Mouse (Mus musculus): Measurements from ENCODE around the gene Foxred2.

Foxred2 gene

DNA sequence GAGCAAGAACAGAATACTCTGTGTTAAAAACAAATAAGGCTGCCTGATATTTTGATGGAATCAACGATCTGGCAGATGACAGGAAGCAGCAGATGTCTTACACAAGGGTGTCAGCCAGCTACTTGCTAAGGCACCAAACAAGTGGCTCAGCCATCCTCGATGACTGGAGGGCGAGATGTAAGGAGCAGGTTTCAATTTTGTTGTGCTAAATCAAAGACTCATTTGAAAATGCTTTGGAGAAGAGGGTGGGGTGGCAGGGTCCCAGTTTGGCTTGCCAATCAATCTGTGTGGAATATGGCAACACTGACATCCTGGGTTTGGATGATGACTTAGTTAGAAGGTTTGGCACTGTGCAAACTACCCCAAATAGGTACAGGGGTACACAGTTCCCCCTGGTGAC is 15.0 kb downstream of the Foxred2 start:
- no peak for DNase-seq

DNA sequence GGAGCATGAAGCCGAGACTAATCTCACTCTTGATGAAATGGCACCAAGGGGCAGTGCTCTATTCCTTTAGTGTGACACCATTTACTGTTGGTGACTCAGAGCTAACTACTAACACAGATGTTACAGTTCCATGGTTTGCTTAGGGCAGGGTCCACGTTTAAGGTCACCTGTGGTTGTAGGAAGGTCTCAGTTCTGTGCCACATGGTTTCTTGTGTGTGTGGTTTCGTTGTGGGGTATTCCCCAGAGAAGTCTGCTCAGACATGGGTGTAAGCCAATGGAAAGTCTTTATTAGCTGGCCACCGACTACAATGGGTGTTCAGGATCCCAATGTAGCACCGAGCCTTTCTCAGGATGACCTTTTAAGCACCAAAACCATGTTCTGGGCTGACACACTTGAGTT is 18.0 kb downstream of the Foxred2 start:
- no peak for DNase-seq

DNA sequence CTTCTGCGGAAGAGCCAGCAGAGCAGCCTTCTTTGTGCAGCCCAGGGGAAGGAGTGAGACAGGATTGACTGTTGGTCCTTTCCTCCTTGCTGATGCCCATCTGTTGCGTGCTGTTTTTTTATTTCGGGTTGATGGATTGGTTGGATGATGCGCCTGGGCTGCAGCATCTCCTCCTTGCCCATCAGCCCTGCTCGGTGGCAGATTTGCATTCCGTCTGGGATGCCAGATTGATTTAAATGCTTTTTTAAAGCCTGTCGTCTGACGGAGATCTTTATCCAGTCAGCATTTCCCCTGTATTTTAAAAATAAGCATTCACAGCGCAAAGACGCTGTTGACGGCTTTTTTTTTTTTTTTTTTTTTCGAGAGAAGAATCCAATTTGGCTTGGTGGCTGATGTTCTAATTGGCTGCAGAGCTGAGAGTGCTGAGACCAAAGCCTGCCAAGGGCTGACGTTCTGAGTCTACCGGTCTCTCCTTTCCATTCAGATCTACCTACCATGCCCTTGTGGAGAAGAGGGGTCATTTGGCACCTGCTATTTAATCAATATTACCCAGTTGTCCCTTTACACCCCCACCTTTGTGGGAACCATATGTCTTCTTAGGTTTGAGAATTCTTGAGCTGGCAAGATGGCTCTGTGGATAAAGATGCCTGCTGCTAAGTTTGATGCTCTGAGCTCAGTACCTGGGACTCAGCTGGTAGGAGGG is 20.7 kb downstream of the Foxred2 start:
- peak; percentile 52 for DNase-seq

DNA sequence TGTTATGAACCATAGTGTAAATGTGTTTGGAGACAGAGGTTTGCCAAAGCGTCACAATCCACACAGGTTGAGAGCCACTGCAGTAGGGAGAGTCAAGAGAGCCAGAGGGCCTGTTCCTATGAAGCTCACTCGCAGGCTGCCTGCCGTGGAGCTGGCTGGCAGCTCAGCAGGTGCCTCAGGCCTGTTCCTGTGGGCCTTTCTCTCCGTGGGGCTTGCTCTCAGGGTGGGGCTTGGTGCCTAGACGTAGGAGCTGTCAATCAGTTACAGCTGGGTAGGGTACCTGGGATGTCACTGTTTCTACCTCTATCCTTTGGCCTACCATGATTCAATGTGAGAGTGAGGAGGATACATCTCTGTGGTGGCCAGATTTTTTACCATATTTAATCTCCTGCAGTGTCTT is 21.6 kb downstream of the Foxred2 start:
- no peak for DNase-seq

DNA sequence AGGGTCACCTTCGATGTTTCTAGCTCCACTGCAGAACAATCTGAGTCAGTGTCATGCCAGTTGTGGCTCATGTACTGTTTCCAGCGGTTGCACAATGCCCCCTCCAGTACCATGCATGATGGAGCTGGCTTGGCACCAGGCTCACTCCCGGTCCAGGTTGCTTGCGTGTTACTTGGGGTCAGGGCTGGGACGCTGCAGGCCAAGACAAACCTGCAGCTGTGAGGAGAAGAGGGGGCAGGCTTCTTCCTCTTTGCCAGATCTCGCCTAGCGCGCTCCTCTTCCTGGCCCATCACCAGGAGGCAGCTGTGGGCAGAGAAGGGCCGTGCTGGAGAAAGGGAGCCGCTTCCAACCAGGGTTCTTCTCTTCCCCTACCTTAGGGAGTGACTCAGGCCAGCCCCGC is 22.2 kb downstream of the Foxred2 start:
- no peak for DNase-seq

DNA sequence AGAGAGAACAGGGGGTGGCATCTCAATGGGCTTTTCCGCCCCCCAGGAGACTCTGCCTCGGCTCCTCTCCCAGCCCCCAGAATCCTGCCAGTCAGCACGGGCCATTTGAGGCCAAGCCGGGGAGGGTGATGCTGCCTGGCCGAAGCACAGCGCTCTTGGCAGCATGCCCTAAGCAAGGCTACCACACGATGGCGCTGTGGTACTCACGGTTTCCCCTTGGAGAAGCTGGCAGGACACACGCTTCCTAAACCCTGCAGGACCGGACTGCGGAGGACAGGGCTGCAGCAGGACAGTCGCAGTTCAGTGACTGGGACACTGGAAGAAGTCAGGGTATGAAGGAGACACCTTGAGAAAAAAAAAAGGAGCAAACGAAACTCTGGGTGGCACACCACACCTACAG is 22.8 kb downstream of the Foxred2 start:
- peak; percentile 97 for DNase-seq

DNA sequence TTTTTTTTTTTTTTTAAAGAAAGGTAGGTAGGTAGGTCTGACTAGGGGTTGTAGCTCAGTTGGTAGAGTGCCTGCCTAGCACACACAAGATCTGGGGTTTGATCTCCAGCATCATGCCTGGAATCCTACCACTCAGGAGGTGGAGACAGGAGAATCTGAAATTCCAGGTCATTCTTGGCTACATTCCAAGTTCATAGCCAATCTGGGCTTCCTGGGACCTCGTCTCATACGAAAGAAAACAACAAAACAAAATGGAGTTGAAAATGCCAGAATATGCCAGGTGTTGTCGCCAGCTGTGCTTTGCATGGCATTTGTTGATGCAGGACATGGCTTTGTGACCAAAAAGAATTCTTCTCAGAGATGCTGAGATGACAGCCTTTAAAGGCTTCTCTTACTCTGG is 23.3 kb downstream of the Foxred2 start:
- DNase-seq: no peak

DNA sequence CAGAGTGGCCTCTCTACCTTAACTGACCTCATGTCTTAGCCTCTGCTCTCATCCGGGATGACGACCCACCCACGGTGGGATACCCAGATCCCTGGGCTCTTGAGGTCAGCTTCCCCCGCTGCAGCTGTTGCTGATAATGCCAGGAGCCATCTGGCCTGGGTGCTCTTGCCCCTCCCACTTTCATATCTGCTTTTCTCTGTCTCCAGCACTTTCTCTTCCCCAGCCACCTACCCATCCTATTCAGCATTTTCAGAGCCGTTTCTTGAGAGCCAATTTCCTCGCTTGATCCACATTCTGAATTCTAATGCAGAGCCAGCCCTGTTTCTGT is 24.9 kb downstream of the Foxred2 start:
- no peak for DNase-seq

DNA sequence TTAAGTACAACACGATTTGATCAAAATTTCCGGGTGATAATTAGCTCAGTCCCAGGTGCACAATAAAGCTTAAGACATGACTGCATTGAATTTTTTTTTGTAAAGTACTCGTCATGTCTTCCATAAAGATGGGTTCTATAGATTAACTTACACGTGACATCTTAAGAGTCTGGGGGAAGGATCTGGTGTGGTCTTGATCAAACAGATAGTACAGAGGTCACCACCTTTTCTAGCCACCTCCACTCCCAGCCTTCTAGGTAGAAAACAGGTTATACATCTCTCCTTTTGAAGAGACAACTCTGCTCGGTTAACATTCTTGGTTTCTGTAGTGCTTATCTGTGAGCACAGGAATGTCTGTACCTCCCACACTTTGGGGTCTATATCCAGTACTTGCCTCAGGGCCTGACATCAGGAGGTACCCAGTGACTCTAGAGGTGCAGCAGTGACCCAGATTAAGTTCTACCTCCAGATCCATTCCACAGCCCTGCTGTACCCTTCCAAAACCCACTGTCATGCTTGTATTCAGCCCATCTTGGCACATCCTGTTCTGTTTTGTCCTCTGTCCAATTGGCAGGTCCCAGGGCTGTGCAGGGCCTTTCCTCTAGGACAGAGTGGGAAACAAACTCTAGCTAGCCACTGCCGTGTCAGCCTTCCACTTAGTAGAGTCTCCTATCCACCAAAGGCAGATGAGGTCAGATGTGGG is 25.4 kb downstream of the Foxred2 start:
- no peak for DNase-seq

DNA sequence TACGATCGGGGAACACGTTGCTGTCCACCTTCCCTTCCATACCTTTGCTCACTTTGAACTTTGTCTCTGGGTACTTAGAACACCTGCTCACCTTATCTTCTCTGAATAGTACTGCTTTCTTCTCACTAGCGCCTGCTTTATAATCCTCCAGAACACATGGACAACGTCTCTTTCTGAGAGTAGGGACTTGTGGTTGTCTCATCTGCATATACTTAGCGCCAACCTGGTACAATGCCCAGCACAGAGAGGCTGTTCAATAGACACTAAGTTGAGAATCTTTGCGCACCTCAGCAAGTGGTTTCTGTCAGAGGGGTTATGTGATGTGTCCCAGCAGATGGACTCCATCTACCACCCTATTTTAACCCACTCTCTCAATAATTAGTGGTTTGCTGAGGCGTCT is 26.7 kb downstream of the Foxred2 start:
- no peak for DNase-seq

DNA sequence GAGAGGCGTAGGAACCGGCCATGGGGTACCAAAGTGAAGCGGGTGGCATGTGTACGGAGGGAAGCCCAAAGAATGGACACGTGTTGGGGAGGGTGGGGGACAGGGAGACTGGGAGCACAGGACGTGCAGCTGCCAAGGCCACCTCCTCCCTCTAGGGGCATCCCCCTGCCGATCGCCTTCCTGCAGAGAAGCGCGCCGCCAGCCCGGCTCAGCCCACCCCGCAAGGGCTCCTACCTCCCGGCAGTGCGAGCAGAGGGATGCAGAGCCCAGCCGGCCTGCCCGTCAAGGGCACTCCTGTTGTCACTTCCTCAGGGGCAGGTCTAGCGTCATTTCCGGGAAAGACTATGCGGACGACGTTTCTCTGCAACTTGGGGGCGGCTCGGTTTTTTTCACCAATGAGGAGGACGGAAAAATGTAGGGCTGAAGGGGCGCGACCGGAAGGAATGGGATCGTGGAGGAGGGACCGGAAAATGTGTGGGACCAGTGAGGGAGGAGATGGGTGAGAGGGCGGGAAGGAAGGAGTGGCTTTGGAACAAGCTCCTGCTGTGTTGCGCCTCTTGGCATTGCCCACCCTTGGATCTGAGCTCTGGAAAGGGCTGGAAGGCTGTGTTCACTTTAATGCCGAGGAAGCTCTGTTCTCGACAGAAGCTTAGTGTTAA is 27.7 kb downstream of the Foxred2 start, which contains the start of gene Txn2:
Gene Txn2, minus strand, starts transcription at position 334 of the 659 bp plus-strand sequence.
- DNase-seq: peak; percentile 99

DNA sequence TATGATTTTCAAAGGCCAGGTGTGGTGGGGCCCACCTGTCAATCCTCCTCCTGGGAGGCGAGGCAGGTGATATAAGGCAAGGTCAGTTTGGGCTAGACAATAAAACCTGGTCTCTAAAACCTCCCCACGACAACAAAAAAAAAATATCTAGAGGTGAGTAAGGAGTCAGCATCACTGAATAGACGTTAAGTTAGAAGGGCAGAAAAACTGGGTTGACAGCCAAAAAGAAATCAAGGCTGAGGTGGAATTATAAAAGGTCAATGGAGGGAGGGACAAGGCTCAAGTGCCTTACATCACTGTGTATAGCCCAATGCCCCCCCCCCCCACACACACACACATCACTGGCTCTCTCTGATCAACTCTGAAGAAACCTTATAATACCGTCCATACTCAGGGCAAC is 28.4 kb downstream of the Foxred2 start:
- DNase-seq: no peak

DNA sequence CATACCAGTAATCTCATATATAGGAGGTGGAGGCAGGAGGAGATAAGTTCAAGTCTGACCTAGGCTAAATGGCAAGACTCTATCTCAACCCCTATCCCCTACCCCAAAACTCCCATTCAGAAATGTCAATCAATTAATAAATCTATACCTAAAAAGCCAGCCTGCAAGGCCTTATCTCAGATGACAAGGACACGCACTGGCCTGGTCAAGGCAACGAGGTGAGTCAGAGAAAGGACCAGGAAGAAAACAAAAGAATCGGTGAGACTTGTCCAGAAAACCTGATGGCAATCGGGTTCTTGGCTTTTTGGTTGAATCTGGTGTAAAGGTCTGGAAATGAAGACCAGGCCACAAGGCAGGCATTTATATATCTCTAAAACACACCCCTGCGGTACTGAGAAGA is 29.6 kb downstream of the Foxred2 start:
- no peak for DNase-seq

DNA sequence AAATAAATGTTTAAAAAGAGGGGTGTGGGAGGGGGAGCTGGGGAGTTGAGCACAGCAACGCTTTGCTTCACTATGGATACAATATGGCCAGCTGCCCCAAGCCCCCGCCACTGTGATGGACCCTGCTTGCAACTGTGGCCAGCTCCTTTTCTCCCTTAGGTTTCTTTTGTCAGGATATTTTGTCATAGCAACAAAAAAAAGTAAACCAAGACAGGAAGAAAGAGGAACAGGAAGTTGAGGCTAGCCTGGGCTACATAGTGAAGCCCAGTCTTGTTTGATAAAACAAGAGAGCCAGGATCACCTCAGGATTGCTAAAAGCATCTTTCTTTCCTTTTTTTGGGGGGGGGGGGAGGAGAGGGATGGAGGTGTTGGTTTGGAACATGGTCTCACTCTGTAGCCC is 31.3 kb downstream of the Foxred2 start:
- no peak for DNase-seq

DNA sequence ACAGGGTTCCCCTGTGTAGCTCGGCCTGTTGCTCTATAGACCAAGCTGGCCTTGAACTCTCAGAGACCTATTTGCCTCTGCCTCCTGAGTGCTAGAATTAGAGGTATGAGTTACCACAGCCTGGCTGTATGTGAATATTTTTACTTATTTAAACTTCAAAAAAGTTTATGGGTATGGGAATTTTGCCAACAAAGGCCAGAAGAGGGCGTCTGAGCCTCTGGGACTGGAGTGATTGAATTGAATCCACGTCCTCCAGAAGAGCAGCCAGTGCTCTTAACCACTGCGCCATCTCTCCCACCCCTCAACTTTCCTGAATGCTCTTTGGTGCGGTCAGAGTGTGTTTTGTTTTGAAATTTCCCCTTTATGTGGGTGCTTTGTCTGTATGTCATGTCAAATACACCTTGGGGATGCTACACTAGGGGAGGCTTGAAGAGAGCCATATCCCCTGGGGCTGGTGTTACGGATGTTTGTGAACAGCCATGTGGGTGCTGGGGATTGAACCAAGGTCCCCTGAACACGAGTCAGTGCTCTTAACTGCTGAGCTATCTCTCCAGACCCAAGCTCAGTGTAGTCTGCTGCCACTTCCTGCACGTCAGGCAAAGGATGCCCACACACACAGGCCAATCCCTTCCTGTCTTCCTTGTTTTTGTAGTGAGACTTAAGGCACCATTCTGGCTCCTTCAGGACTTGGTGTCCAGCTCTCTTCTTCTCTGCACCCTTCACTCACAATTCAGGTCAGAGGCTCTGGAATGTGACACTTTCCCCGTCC is 33.1 kb downstream of the Foxred2 start:
- DNase-seq: no peak

DNA sequence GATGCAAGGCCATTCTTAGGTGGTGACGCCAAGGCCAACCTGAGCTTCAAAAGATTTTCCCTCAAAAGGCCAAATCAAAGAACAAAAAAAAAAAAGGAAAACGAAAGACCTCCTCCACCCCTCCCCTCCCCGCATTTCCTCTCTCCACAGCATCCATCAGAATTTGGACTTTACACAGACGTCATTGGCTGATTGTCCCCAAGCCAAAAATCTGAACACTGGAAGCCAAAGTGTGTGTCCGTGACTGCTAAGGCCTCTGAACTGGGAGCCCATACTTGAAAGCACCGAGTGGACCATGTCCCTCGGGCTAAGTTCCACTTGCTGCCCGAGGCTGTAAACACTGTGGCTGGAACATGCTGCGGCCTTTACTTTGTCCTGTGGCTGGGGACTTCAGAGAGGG is 33.8 kb downstream of the Foxred2 start:
- no peak for DNase-seq

DNA sequence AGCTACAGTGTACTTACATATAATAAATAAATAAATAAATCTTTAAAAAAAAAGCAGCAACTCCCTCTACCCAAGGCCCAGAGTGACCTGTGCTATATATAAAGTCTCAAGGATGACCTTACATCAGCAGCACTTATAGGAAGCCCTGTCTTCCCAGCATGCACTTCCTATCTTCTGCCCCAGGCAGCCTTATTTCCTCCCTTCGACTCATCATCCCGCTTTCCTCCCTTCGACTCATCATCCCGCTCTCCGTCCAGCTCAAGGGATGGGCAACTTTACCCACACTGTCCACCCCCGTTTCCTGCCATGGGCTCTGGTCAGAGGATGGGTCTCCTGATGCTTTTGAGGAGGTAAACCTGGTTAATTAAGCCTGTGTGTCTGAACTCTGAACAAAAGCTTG is 34.9 kb downstream of the Foxred2 start:
- DNase-seq: no peak

DNA sequence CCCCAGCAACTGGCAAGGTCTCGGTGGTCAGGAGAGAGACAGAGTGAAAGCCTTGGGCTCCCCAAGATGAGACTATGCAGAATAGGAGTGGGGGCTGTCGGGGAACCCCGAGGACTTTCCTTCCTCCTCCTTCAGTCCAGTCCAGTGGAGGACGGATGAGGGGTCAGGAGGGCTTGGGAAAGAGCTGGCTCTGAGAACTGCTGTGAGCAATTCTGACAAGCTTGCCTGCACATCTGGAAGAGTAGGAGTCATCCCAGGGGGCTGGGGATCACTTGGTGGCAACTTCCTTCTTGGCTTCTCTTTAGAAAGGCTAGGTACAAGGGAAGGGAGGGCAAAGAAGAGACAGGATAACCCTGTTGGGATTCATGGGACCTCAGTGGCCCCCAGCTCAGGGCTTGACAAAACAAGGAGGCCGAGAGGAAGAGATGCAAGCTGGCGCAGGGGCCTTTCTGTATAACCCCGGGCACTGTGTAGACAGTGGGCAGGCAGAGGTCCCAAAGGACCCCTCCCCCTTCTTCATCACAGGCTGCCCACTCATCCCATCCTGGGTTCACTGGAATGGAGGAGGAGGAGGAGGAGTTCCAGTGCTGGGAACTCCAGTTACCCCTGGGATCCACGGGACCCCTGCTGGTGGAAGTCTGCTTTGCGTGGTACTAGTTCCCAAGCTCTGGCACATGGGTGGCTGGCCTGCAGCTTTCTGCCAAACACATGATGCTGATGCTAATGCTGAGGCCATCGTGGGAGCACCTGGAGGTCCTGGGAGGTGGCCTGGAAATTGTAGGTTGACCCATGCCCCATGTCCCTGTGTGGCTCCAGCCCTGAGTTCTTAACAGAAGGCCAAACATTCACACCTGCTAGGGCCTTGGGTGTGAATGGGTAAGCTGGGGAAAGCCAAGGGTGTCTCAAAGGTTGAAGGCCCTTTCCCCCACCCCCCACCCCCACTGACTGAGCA is 35.7 kb downstream of the Foxred2 start:
- DNase-seq: no peak

DNA sequence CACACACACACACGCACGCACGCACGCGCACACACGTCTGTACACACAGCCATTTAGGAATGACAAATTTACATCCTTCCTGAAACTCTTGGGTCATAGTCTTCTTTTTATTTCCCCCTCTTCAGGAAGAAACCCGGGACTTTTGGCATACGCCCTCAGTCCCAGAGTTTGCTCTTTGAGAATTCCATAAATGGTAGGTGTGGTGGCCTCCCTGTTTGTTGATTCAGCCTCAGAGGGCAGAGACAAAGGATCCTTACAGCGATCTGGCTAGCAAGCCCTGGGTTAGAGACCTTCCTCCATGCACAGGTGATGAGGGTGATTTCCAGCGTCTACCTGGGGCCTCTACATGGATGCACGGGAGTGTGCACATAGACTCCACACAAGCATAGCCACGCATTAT is 37.1 kb downstream of the Foxred2 start:
- DNase-seq: no peak

DNA sequence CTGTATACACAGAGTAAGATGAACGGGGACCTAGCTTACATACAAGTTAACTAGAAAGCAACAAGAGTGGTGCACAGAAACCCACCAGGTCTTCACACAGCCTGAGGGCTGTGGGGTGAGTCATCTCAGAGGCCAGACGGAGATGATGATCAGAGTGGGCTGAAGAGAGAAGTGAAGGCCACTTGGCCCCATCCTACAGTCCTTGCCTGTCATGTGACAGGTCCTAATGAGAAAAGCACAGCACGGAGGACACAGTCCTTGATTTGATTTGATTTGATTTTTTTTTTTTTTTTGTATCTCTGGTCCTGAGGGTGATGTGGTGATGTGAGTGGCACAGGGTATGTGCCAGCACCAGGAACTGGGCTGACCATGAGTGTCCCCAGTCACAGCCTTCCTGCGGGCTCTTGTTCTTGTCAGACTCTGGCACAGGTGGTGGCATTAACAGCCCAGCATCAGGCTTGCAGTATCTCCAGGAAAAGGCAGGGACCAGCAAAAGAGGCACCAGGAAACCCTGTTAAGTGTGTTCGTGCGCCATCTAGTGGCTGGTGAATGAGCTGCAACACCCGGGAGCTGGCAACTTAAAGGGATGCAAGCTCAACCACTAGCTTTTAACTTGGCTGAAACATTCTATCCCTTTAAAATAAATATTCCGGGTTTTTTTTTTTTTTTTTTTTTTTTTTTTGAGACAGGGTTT is 39.5 kb downstream of the Foxred2 start:
- DNase-seq: peak; percentile 89

DNA sequence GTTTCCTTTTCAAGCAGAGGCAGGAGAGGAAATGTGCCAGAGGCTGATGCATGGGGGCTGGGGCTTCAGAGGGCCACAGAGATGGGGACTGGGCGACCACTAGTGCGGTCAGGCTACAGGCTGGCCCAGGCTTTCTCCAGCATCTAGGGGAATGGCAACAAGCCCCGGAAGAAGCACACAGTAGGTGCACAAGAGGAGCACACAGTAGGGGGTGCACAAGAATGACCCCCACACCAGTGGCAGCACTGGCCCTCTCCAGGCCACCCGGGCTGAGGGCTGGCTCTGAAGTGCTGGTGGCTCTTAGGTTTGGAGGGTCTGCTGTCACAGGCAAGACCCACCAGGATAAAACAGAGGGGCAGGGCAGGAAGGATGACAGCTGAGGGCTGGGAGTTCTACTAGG is 41.2 kb downstream of the Foxred2 start:
- no peak for DNase-seq

DNA sequence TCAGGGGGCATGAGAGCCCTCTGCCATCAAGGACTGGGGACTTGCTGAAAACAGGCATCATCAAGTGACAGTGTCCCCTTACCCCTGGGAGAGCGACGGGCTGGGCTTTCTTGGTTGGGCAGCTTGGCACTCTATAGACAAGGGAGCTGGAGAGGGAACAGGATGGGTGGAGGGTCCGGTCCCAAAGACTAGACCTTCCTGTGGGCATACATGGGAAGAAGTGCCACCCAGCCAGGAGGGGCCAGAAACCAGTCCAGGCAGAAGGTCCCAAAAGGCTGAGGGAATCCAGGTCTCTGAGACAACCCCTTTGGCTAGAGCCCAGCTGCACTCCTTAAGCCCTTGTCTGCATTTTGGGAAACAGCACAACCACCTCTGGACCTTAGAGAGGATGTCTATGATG is 42.0 kb downstream of the Foxred2 start:
- no peak for DNase-seq

Data from right cerebral cortex, adult 18-20 months (tissue).